Mouse (Mus musculus) CH12.LX (cell line): ENCODE data around the gene Pmpcb.

Experiments
- CTCF ChIP-seq, 2 experiments: IDR thresholded peaks in 1 of 2; conservative IDR thresholded peaks in 1 of 2; 2 replicates each; pipeline ENCODE4 v1.5.1; 2011 to 2012; ENCODE audit warnings: low read depth in 2 of 2, low read length in 2 of 2, improper control_type of control experiment in 1 of 2, inconsistent platforms in 1 of 2, mild to moderate bottlenecking in 1 of 2, moderate library complexity in 1 of 2
- EP300 ChIP-seq: IDR thresholded peaks from 2 replicates; pipeline ENCODE4 v1.6.1; 2011; ENCODE audit warnings: low read length, improper control_type of control experiment
- NELFE ChIP-seq: IDR thresholded peaks from 2 replicates; pipeline ENCODE4 v1.6.1; 2011; ENCODE audit warnings: low read depth, low read length, improper control_type of control experiment
- PAX5 ChIP-seq: IDR thresholded peaks from 2 replicates; pipeline ENCODE4 v1.6.1; 2012; ENCODE audit warnings: low read length, inconsistent platforms, mixed read lengths
- POLR2AphosphoS2 ChIP-seq: IDR thresholded peaks from 2 replicates; pipeline ENCODE4 v1.6.1; 2011; ENCODE audit warnings: low read depth, low read length, improper control_type of control experiment
- UBTF ChIP-seq: IDR thresholded peaks from 2 replicates; pipeline ENCODE4 v1.6.1; 2012; ENCODE audit warnings: low read depth, mild to moderate bottlenecking, inconsistent platforms, low read length, improper control_type of control experiment, moderate library complexity
- USF1 ChIP-seq: IDR thresholded peaks from 2 replicates; pipeline ENCODE4 v1.6.1; 2014; ENCODE audit warnings: low read depth, mild to moderate bottlenecking, inconsistent platforms, low read length, improper control_type of control experiment
- ZC3H11A ChIP-seq: IDR thresholded peaks from 2 replicates; pipeline ENCODE4 v1.6.1; 2012; ENCODE audit warnings: low read depth, mild to moderate bottlenecking, inconsistent platforms, low read length, improper control_type of control experiment

DNA sequence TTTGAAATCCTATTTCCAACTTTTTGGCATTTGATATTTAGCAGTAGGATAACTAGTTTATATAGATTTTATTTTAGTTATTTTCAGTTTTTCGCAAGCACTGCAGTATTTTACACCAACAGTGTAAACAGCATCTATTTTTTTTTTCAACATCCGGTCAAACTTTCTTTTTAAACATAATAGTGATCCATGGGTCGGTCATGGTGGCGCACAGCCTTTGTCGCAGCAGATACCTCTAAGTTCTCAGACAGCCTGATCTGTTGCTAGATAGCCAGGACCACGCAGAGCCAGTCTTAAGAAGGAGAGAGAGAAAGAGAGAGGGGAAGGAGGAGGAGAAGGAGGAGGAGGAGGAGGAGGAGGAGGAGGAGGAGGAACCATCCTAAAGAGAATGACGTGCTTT, 48.8 kb downstream of the Pmpcb start:
- TF ChIP-seq CTCF (conservative IDR thresholded peaks at IDR 0.05 in 1 of 2, IDR thresholded peaks at IDR 0.05 in 1 of 2; ENCODE audit: low read depth in 2 of 2, low read length in 2 of 2), result no peak
- TF ChIP-seq NELFE, result no peak
- no peak for TF ChIP-seq USF1
- TF ChIP-seq UBTF, result no peak
- TF ChIP-seq ZC3H11A, result no peak
- TF ChIP-seq EP300, result no peak
- no peak for TF ChIP-seq PAX5
- TF ChIP-seq POLR2AphosphoS2, result no peak
